Mouse (Mus musculus) bone marrow, adult 2 months (tissue): ENCODE results near the gene Sertad3.

Source experiments
- CTCF ChIP-seq: fragments of 200-500 bp; IDR thresholded peaks from 2 replicates; pipeline ENCODE4 v1.5.1; 2011; ENCODE audit warnings: low read length, control low read depth; ENCODE audit not compliant: control insufficient read depth, insufficient read depth
- POLR2A ChIP-seq: fragments of 200-500 bp; IDR thresholded peaks from 2 replicates; pipeline ENCODE4 v1.6.1; 2011; ENCODE audit warnings: low read depth, mild to moderate bottlenecking, control low read depth, low read length, borderline replicate concordance; ENCODE audit not compliant: control insufficient read depth

- TF ChIP-seq CTCF: peak; percentile 61
- peak; percentile 33; the same call in 1 of the 2 replicates for TF ChIP-seq POLR2A
Observed at GRCm38 (mm10) chr7:27490543-27491329, 17.2 kb downstream of the Sertad3 start.
